Mouse (Mus musculus) forebrain, embryonic 10.5 days (tissue): Measurements from ENCODE around the gene Gm43517. TPM values are rescaled to one million over a fixed set of nuclear protein-coding genes. Genes with fewer than 3 reads are reported as not detected.
A peak's percentile ranks its signal among the peaks of the same experiment; 100 is the strongest.

Experiments
- DNase-seq: peaks from one replicate; pipeline ENCODE4 v3.0.0-alpha.2; 2017; ENCODE audit warnings: low spot score; ENCODE audit errors: extremely low spot score
- H3K27ac ChIP-seq: fragments of 300-500 bp; sonication (generic); 2 replicates; pipeline ENCODE4 v1.5.1; 2016; ENCODE audit warnings: mild to moderate bottlenecking
- H3K27me3 ChIP-seq: fragments of 300-500 bp; sonication (generic); 2 replicates; pipeline ENCODE4 v1.6.1; 2016; ENCODE audit warnings: mild to moderate bottlenecking; ENCODE audit not compliant: poor library complexity, severe bottlenecking
- H3K36me3 ChIP-seq: fragments of 300-500 bp; sonication (generic); replicated peaks from 2 replicates; pipeline ENCODE4 v1.6.1; 2016; ENCODE audit warnings: mild to moderate bottlenecking, moderate library complexity
- H3K4me1 ChIP-seq: fragments of 300-500 bp; sonication (generic); 2 replicates; pipeline ENCODE4 v1.6.1; 2016
- H3K4me3 ChIP-seq: fragments of 300-500 bp; sonication (generic); 2 replicates; pipeline ENCODE4 v1.5.1; 2016; ENCODE audit warnings: mild to moderate bottlenecking, moderate library complexity
- H3K9me3 ChIP-seq: fragments of 300-500 bp; sonication (generic); 2 replicates; pipeline ENCODE4 v1.6.1; 2016; ENCODE audit warnings: mild to moderate bottlenecking, moderate library complexity
- WGBS: fragments of 180-500 bp; shearing (Covaris S2); methylation state at CpG from one replicate; pipeline ENCODE4 v1.1.7; 2016; 5-methylcytosine and 5-hydroxymethylcytosine counted together
- polyA plus RNA-seq: library from polyadenylated mRNA; unstranded; fragments of >200 nt; fragmentation: Nextera tagmentation; extraction: Ambion mirVana; gene quantifications from 2 replicates; pipeline ENCODE4 v1.2.1, GENCODE M21; 2016

The Gm43517 gene
- polyA plus RNA-seq, 1 experiment from 2014 or later = 1.2 TPM

GRCm38 (mm10) chr12:49390257-49390656 lies 5.3 kb downstream of the Gm43517 start:
- H3K36me3 ChIP-seq = peaks cover 17% of the 10 kb centered on the region
- peak overlapping the region; percentile 81 for H3K4me3 ChIP-seq
- peak overlapping the region; percentile 96 for H3K27ac ChIP-seq
- DNase-seq = peak; percentile 53
- H3K27me3 ChIP-seq = peaks cover 99% of the 10 kb centered on the region
- H3K9me3 ChIP-seq = peaks cover 2% of the 10 kb centered on the region; the same call in 1 of the 2 replicates
- 0 out of 2 replicates have a peak, but pooled peaks cover 3% of the 10 kb centered on the region for H3K4me1 ChIP-seq
- under 1% methylated on average over 13 of the region's 13 CpGs for WGBS

DNA sequence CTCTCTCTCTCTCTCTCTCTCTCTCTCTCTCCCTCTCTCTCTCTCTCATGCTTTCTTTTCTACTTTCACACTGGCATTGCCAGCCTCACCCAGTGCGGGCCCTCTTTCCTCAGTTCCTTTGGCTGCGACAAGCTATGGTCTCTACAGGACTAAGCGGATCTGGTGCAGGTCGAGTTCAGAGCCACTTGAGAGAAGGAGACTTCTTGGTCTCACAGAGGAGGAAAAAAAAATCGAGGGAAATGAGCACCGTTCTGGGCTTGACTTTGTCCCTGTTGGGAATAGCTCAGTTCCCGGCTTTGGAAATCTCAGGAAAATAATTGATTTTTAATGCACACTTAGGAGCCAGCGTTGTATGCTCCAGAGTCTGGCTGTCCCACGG lies 5.9 kb downstream of the Gm43517 start:
- H3K9me3 ChIP-seq = no peaks in the 10 kb centered on the region
- no peak for DNase-seq
- H3K27me3 ChIP-seq = peaks cover 99% of the 10 kb centered on the region
- H3K4me1 ChIP-seq = 0 out of 2 replicates have a peak, but pooled peaks cover 3% of the 10 kb centered on the region
- H3K36me3 ChIP-seq = peaks cover 11% of the 10 kb centered on the region
- peak overlapping the region; percentile 81 for H3K4me3 ChIP-seq
- H3K27ac ChIP-seq = peak overlapping the region; percentile 96
- WGBS = 0% methylated on average over 9 of the region's 9 CpGs

DNA sequence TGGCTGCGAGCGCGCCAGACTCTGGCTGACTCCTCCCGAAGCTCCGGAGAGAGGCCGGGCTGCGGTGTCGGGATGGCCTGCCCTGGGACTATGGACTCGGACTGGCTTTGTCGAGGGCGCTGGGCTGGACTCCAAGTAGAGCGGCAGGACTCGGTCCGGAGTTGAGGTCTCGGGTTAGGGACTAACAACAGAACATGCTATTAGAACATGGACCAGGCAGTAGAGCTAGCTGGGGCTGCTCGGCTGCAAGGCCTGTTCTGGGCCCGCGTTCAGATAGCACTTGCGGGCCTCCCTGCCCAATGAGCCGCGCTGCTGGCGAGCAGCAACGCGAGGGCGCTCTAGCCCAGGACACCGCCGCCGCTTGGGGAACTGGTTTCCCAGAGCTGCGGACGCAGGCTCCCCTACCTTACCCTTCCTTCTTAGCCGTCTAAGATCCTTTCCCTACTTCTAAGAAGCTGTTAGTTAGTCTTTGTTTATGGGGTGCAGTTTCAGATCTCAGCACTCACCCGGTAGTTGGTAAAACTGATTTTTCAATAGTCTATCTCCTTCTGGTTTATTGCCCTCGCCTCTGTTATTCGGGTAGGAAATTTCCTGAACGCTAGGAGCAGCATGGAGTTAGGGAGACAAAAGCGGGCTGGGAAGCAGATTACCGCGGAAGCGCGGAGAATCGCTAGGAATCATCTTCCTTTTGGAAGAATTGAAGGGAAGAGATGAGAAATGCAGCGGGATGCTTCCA lies 6.5 kb downstream of the Gm43517 start:
- Histone ChIP-seq H3K36me3 (0 out of 2 replicates have a peak, but pooled peaks cover 8% of the 10 kb centered on the region), H3K4me1 (peaks cover 4% of the 10 kb centered on the region), H3K27ac (peak overlapping the region; percentile 96), H3K9me3 (no peaks in the 10 kb centered on the region), H3K27me3 (peaks cover 99% of the 10 kb centered on the region), H3K4me3 (peak overlapping the region; percentile 81)
- under 1% methylated on average over 42 of the region's 42 CpGs for WGBS
- DNase-seq = peak; percentile 80

- Histone ChIP-seq H3K4me3 (peak overlapping the region; percentile 81), H3K36me3 (0 out of 2 replicates have a peak, but pooled peaks cover 8% of the 10 kb centered on the region), H3K9me3 (no peaks in the 10 kb centered on the region), H3K4me1 (peaks cover 8% of the 10 kb centered on the region), H3K27me3 (peaks cover 99% of the 10 kb centered on the region), H3K27ac (peak overlapping the region; percentile 96)
- 2% methylated on average over 10 of the region's 10 CpGs for WGBS
- DNase-seq = no peak
These were observed 7.0 kb downstream of the Gm43517 start for GRCm38 (mm10) chr12:49392041-49392390.

GRCm38 (mm10) chr12:49392876-49393275 lies 7.9 kb downstream of the Gm43517 start:
- DNase-seq = no peak
- Histone ChIP-seq H3K36me3 (0 out of 2 replicates have a peak, but pooled peaks cover 12% of the 10 kb centered on the region), H3K27ac (peak overlapping the region; percentile 96), H3K4me3 (peak overlapping the region; percentile 81), H3K27me3 (peaks cover 100% of the 10 kb centered on the region), H3K9me3 (no peaks in the 10 kb centered on the region), H3K4me1 (peaks cover 11% of the 10 kb centered on the region)
- WGBS = 4% methylated on average over 5 of the region's 5 CpGs

DNA sequence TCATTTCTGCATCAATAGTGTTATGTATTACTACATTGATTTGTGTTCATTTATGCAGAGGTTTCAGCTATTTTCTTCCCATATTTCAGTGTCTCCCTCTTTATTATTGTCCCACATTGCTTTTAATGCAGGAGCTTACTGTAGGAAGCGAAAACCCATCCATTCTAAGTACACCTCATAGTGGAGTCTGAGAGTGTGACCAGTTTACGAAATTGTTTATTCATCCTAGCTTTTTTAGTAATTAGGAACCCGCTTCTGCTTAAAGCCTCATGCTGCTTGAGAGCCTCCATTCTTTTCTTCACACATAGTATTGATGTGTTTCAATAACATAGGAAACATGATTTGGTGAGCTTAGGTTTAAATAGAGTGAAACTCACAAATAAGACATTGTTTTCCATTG lies 8.7 kb downstream of the Gm43517 start:
- peaks cover 100% of the 10 kb centered on the region for H3K27me3 ChIP-seq
- H3K9me3 ChIP-seq = no peaks in the 10 kb centered on the region
- peak overlapping the region; percentile 81 for H3K4me3 ChIP-seq
- peaks cover 15% of the 10 kb centered on the region for H3K4me1 ChIP-seq
- DNase-seq = no peak
- 0 out of 2 replicates have a peak, but pooled peaks cover 12% of the 10 kb centered on the region for H3K36me3 ChIP-seq
- 2% methylated on average over 3 of the region's 3 CpGs for WGBS
- H3K27ac ChIP-seq = peak overlapping the region; percentile 96

GRCm38 (mm10) chr12:49394181-49394580 lies 9.2 kb downstream of the Gm43517 start:
- H3K27me3 ChIP-seq = peaks cover 100% of the 10 kb centered on the region
- H3K9me3 ChIP-seq = no peaks in the 10 kb centered on the region
- 0% methylated on average over 1 of the region's 1 CpGs for WGBS
- H3K27ac ChIP-seq = peak overlapping the region; percentile 96
- DNase-seq = no peak
- peak overlapping the region; percentile 81 for H3K4me3 ChIP-seq
- H3K36me3 ChIP-seq = 0 out of 2 replicates have a peak, but pooled peaks cover 12% of the 10 kb centered on the region
- H3K4me1 ChIP-seq = peaks cover 15% of the 10 kb centered on the region

DNA sequence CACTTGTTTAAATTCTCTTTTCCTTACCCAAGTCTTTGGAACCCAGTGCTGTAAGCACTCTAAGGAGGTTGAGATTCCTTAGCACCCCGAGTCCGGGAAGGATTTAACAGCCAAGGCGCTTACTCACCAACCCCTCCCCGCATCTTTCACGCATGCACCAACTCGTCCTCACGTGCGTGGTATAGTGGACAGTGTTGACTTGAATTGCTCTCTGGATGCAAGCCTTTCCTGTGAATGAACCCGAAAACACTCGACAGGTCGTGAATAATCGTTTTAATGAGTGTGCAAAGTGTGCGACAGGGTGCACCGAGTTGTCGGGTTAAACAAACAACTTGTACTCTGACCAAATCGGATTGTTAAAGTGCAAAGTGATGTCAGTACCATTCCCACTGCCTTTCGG lies 9.9 kb downstream of the Gm43517 start:
- H3K4me3 ChIP-seq = peak overlapping the region; percentile 81
- WGBS = 1% methylated on average over 17 of the region's 17 CpGs
- DNase-seq = peak; percentile 51
- peak overlapping the region; percentile 96 for H3K27ac ChIP-seq
- 0 out of 2 replicates have a peak, but pooled peaks cover 12% of the 10 kb centered on the region for H3K36me3 ChIP-seq
- no peaks in the 10 kb centered on the region for H3K9me3 ChIP-seq
- H3K4me1 ChIP-seq = peaks cover 16% of the 10 kb centered on the region
- peaks cover 100% of the 10 kb centered on the region for H3K27me3 ChIP-seq

- 0 out of 2 replicates have a peak, but pooled peaks cover 8% of the 10 kb centered on the region for H3K36me3 ChIP-seq
- DNase-seq = no peak
- WGBS = 21% methylated on average over 2 of the region's 2 CpGs
- H3K9me3 ChIP-seq = no peaks in the 10 kb centered on the region
- peak overlapping the region; percentile 81; the same call in 1 of the 2 replicates for H3K4me3 ChIP-seq
- H3K27ac ChIP-seq = peak overlapping the region; percentile 96
- H3K4me1 ChIP-seq = peaks cover 27% of the 10 kb centered on the region
- peaks cover 100% of the 10 kb centered on the region for H3K27me3 ChIP-seq
These were observed 11.0 kb downstream of the Gm43517 start for GRCm38 (mm10) chr12:49395969-49396368.

DNA sequence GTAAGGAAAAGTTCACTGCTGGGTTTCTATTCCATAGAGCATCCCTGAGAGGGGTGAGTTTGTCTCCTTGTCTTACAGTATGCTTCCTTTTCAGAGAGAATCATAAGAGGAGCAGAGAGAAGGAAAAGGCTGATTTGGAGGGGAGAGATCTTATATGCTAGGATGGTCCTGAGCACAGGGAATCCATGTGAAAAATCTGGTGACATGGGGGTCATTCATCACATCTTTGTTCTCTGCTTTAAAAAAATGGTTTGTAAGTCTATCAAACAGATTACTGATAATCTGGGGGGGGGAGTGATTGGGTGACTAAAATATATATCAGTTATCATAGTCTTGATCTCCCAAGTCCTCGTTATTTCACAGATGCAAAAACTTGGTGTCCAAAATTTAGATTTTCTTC lies 11.8 kb downstream of the Gm43517 start:
- 44% methylated on average over 1 of the region's 1 CpGs for WGBS

GRCm38 (mm10) chr12:49397443-49398162 lies 12.6 kb downstream of the Gm43517 start:
- no peaks in the 10 kb centered on the region for H3K9me3 ChIP-seq
- H3K27ac ChIP-seq = peak overlapping the region; percentile 75
- no peak for DNase-seq
- H3K27me3 ChIP-seq = peaks cover 99% of the 10 kb centered on the region
- WGBS = 24% methylated on average over 4 of the region's 4 CpGs
- 0 out of 2 replicates have a peak, but pooled peaks cover 4% of the 10 kb centered on the region for H3K36me3 ChIP-seq
- peak overlapping the region; percentile 11; the same call in 1 of the 2 replicates for H3K4me3 ChIP-seq
- H3K4me1 ChIP-seq = peaks cover 37% of the 10 kb centered on the region

More for the DNA sequence above, 11.8 kb downstream of the Gm43517 start:
- Histone ChIP-seq H3K4me3 (peak overlapping the region; percentile 81; the same call in 1 of the 2 replicates), H3K9me3 (no peaks in the 10 kb centered on the region), H3K27ac (peak overlapping the region; percentile 75), H3K27me3 (peaks cover 100% of the 10 kb centered on the region), H3K4me1 (peaks cover 35% of the 10 kb centered on the region), H3K36me3 (0 out of 2 replicates have a peak, but pooled peaks cover 4% of the 10 kb centered on the region)
- DNase-seq = no peak

GRCm38 (mm10) chr12:49398163-49398540 lies 13.2 kb downstream of the Gm43517 start:
- peaks cover 37% of the 10 kb centered on the region for H3K4me1 ChIP-seq
- 0 out of 2 replicates have a peak, but pooled peaks cover 4% of the 10 kb centered on the region for H3K36me3 ChIP-seq
- DNase-seq = no peak
- H3K27me3 ChIP-seq = peaks cover 99% of the 10 kb centered on the region
- no peaks in the 10 kb centered on the region for H3K9me3 ChIP-seq
- peak overlapping the region; percentile 11; the same call in 1 of the 2 replicates for H3K4me3 ChIP-seq
- H3K27ac ChIP-seq = peak overlapping the region; percentile 75
